Mouse (Mus musculus): ENCODE data around the gene Atg16l2.

Gene Atg16l2

DNA sequence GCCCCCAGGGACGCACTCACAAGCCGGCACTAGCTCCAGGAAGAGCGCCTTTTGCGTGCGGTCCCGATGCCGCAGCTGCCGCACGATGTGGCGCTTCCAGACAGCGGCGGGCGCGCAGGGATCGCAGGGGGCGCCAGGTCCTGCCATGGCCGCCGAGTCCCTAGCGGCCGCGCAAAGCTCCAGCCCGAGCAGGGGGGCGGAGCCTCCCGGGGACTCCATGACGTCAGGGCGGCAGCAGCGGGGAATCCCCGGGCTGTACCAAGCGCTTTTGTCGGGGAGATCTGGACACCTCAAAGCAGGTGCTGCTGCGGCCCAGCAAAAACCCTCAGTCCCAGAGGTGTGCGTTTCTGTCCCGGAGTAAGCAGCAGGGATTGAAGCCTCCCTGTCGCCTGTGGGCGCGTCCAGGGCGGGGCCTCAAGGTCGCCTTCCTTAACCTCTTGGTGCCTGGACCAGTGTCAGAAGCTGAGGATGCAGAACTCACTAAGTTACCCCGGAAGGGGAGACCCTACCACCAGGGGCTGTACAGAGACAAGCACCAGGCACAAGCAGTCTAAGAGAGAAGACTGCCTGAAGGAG is at the start of gene Atg16l2:
Gene Atg16l2, minus strand, starts transcription at position 371 of the 576 bp plus-strand sequence.
- peak; percentile 67 for DNase-seq (ENCODE audit: low spot score)

DNA sequence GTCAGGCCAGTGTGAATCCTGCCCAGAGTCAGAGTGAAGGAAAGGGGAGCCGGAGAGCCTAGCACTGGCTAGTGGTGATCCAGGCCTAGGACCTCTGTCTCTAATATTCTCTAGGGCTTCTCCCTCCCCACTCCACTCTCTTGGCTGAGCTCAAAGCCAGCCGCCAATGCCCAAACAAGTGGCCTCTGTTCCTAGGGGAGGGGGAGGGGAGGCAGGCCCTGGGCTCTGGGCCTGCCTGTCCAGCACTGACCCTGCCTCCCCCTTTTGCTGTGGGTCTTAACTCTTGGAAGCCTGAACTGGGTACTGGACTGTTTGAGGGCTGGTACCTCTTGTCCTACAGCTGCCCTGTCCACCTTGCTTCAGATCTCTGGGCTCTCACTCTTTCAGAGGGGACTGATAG is 47.8 kb upstream of the Atg16l2 start:
- peak; percentile 21 for DNase-seq (ENCODE audit: low spot score)

DNA sequence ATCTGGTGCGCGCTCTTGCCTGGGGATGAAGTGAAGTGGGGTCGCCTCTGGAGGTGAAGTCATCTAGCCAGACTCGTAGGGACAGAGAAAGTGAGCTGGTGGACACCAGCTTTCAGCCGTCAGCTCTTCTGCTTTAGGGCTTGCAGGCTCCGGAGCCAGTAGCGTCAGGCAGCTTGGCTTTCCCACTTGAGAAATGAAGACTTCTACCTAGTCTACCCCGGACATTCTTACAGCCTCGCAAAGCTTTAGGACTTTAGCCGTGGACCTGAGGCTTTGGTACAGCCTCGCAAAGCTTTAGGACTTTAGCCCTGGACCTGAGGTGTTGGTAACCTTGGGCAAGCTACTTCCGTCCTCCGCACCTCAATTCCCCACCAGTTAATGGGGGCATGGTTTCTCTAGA is 46.3 kb upstream of the Atg16l2 start:
- DNase-seq (ENCODE audit: low spot score): no peak

DNA sequence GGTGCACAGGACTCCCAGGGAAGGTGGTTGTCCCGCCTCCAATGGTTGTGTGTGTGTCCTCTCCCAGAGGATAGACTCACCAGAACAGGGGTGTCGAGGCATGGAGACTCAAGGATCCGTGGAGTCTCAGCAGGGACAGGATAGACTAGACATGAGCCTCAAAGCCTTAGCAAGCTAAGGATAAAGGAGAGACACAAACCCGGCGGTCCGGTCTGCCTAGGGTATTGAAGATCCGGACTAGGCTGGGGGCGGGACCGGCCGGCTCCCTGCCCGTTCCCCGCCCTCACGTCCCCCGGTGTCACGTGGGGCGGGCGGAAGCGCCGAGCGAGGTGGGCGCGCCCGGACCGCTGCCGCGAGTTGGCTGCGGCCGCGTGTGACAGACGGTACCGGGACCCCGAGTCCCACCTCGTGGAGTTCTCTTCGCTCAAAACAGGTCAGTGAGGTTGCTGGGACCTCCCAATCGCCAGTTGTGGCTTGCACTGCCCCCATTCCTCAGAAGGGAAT is 45.8 kb upstream of the Atg16l2 start, which contains the start of gene Arap1:
Gene Arap1, plus strand, starts transcription at position 301 of the 504 bp plus-strand sequence.
- no peak for DNase-seq (ENCODE audit: low spot score)

DNA sequence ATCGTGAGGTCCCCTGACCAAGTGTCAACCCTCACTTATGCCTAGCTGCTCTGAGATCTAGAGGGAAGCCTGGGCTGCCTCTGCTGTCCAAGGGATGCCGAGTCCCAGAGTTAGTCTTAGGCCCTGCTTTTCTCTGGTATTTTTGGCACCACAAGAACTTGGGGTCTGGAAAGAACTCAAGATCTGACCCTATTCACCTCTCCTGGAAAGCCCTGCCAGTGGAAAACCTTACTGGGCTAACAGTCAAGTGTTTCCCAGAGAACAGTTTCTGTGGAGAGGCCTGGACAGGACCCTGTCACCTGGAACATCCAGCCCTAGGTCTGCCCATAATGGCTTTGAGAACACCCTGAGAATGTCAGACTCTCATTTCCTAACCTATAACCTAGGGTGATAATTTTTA is 44.9 kb upstream of the Atg16l2 start:
- DNase-seq (ENCODE audit: low spot score): no peak

DNA sequence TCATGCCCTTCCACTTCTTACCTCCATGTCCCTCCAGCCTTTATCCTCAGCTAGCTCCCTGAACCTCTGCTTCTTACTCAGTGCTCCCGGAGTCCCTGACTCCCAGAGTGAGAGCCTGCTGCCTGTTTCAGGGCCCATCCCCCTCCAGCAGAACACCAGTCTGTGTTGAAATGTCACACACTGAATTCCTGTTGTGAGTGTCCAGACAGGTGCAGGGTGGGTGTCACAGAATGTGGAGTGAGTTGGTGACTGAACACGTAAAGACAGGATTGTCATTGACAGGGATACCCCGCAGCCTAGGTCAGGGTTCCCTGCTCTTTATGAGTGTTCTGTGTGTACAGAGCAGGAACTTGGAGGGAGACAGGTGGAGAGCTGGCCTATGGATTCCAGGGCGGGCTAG is 42.8 kb upstream of the Atg16l2 start:
- DNase-seq (ENCODE audit: low spot score): no peak

DNA sequence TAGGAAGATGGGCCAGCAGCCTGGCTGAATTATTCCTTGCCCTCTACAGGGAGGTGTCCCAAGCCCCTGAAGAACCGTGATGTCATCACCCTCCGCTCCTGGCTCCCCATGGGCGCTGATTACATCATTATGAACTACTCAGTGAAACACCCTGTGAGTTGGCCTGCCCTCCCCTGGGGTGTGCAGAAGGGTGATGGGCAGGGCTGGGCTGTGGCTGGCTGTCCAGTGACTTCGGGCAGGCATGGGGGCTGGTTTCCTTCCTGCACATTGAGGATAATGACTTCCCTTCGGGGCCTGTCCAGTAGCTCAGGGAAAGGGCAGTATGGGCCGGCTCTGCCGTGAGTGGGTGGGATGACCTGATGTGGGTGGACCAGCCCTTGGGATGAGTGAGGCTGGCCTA is 41.1 kb upstream of the Atg16l2 start:
- no peak for DNase-seq (ENCODE audit: low spot score)

DNA sequence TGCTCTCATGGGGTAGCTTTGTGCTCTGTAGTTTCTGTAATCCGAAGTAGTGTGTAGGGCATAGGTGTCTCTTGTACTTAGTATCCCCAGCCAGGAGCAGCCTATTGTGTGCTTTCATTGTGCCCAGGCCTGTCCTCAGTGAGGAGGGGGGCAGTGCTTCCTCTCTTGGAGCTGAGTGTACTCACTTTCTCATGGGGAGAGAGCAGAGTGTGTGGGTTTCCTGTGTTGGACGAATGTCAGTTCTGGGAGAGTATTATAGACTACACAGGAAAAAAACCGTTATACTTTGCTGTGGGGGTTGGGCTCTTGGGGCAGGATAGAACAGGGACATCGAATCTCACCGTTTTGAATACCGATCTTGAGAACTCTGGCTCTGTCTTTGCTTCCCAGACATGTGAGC is 39.4 kb upstream of the Atg16l2 start:
- no peak for DNase-seq (ENCODE audit: low spot score)

DNA sequence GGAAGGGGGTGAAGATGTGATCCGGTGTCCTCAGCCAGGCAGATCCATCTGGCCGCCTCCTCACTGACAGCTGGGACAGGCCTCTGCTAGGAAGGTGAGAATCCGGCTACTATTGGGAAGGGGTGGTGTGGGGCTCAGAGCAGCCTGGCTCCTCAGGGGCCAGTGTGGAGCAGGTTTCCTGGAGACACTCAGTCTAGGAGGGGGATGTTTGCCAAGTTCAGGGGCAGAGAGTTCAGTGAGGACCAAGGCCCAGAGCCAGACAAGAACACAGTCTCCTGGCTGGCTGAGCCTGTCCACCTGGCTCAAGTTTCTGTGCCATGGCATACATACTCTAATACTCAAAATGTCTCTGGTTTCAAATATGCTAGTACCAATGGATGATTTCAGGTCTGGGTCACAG is 35.4 kb upstream of the Atg16l2 start:
- DNase-seq (ENCODE audit: low spot score): no peak

DNA sequence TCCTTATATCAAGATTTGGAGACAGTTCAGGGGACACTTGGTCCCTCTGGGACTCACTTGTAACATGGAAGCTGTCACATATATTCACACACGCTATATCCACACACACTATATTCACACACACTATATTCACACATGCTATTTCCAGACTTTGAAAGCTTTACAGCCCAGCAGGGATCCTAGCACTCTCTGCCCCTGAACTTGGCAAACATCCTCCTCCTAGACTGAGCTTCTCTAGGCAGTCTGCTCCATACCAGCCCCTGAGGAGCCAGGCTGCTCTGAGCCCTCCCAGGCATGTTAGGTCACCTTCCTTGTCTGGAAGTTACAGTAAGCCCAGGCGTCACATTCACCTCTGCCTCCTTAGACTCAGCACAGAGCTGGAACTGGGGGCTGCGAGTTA is 34.6 kb upstream of the Atg16l2 start:
- no peak for DNase-seq (ENCODE audit: low spot score)

DNA sequence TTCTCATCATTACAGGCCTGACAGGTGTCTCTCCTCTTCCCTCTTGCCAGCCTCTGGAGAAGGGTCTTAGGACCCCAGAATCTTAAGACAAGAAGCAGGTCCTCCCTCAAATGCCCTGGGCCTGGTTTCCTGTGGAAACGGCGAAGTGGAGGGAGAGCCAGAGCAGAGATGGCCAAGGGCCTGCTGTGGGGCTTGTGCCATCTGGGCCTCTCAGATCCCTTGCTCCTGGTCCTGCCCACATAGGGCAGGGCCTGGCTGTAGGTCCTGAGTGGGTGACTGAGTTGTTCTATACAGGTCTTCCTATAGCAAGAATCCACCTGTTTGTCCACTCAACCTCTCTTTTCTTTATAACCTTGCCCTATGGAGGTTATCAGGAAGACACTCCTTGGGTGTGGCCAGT is 33.2 kb upstream of the Atg16l2 start:
- DNase-seq (ENCODE audit: low spot score): no peak

DNA sequence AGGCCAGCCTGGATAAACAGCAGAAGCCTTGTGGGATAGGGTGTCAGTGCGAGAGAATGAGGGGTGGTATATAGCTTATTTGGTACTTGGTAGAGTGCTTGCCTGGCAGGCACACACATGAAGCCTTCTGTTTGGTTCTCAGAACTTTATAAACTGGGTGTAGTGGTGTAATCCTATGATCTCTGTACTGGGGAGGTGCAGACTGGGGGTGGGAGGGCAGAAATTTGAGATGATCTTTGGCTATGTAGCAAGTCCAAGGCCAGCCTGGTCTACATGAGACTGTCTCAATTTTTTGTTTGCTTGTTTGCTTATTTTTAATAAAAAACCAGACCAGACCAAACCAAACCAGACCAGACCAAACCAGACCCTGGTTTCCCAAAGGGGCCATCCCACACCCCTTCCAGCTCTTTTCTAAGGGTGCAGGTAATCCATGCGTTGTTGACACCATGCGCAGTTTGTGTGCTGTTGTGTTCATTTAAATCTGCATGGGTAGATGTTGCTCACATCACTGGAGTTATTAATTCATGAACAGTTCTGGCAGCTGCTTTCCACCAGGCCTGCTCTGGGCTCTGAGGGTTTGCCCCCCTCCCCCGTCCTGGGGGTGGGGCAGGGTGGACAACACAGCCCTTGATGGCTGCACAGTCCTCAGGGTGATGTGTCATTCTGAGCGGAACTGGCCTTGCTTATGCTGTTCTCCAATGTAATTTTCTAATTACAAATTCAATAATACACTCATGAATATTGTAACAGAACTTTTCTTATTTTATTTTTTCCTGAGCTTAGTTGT is 30.2 kb upstream of the Atg16l2 start:
- DNase-seq (ENCODE audit: low spot score): no peak

DNA sequence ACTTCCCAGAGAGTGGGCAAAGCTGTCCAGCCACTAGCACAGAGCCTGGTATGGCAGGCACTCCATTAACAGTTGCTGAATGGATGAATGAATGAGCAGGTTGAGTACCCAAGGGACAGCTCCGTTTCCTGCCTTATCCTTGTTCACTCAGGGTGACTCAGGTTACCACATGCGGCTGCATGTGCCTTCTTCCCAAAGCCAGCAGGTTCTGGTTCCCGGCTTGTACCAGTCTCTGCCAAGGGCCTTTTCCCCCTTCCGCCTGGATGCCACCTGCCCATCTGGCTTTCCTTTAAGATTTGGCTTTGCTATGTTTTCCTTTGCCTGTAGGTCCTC is 28.8 kb upstream of the Atg16l2 start:
- no peak for DNase-seq (ENCODE audit: low spot score)

DNA sequence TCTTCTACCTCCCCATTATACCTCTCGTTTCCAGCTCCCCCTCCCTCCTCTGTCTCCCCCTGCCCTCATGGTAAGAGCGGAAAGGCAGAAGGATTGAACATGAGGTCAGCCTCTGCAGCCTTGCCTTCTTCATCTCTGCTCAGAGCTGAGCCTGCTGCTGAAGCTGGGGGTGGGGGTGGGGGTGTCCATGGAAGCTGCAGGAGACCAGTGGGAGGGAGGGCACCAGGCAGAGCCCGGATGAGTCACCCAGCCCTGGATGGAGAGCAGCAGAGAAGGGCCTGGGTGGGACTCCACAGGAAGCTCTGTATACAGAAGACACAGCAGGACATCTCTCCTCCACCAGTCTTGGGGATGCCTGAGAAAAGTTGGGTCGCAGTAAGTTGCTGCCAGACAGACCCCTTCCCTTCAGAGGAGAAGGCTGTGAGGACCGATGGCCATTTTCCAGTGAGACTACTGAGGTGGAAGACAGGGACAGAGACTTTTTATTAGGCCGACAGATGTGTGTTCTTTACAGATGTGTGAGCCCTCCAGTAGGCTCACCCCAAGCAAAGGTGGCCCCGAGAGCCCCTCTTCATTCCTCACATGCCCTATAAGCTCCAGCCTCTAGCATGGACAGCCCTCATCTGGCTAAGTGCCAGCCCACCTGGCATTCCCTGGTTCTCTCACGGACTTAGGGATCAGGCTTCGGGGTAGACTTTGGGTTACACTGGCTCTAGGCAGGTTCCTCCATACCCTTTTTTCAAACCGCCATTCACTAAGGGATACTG is 28.2 kb upstream of the Atg16l2 start:
- DNase-seq (ENCODE audit: low spot score): no peak

DNA sequence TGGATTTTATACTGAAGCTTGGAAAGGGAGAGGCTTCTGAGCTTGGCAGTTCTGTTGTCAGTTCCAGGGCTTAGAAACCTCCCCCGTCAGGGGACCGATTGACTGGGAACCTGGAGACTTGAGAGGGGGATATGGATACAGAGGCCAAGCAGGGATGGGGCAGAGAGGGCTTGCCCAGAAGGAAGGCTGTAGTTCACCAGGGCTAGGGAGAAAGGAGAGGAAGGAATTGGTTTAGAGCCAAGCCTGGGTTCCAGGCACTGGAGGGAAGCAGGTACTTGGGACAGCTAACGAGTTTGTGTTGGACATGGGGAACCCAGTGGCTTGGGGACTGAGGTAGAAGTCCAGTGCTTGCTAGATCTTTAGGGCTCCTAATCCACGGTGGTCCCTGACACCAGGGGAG is 27.6 kb upstream of the Atg16l2 start:
- no peak for DNase-seq (ENCODE audit: low spot score)

DNA sequence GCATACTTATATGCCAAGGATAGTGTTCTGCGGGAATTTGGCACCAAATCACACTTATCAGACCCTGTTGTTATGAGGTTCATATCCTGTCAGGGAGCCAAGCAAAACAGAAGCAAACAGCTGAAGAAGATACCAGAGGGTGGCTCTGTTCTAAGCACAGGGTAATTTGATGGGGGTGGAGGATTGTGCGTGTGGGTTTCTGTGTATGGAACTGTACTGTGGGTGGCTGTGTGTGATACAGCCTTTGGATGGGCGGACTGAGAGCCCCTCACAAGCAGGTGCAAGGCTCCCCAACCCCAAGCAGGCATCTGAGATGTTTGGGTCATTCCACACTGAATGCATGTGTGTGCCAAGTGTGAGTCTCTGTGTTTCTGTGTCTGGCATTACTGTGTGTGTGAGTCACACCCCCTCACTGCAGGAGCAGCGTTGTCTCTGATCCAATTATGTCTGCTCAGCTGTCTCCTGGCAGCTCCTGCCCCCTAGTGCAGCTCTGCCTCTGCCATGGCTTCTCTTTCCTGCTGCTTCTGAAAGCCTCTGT is 26.6 kb upstream of the Atg16l2 start:
- DNase-seq (ENCODE audit: low spot score): peak; percentile 59

DNA sequence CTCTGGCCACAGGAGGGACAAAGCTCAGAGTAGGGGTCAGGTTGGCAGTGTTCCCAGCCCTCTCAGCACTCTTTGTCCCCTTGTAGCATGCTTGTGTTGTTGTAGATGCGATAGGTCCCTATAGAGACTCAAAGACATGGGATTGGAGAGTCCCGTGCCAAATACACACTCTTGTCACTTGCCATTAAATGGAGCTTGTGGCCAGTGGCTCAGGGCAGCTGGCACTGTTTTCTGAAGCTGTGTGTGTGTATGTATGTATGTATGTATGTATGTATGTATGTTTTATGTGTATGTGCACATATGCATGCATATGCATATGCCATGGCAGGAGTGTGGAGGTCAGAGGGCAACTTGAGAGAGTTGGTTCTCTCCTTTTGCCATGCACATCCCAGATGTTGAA is 25.7 kb upstream of the Atg16l2 start:
- no peak for DNase-seq (ENCODE audit: low spot score)

DNA sequence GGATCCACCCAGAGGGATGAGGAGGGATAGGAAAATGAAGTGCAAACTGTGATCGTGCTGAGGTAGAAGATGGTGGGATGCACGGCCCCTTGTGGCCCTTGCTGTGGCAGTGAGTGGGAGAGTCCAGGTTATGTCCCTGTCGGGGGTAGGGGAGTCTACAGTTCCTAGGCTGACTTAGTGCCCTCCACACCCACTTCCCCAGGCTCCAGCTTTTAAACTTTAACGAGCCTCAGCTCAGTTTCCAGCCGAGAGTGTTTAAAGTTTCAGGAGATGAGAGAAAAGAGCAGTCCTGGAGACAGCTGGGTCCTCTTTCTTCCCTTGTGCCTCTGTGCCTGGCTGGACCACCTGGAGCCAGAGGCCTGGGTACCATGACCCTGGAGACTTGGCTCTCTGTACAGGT is 25.2 kb upstream of the Atg16l2 start:
- no peak for DNase-seq (ENCODE audit: low spot score)

DNA sequence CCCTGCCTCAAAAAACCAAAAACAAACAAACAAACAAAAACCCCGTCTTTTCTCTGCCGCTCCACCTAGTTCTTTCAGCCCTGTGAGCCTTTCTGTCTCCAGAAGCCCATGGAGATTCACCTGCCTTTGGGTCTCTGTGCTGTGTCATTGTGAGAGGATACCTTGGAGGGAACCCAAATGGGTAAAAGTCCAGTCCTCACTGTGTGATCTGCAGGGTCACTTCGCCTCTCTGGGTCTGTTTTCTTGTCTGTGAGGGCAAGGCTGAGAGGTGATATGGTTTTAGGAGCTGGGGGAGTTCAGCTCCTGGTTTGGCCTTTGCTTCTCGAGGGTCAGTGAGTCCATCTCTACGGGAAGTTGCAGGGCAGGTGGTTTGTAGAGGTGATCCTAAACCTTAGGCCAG is 24.0 kb upstream of the Atg16l2 start:
- DNase-seq (ENCODE audit: low spot score): no peak

DNA sequence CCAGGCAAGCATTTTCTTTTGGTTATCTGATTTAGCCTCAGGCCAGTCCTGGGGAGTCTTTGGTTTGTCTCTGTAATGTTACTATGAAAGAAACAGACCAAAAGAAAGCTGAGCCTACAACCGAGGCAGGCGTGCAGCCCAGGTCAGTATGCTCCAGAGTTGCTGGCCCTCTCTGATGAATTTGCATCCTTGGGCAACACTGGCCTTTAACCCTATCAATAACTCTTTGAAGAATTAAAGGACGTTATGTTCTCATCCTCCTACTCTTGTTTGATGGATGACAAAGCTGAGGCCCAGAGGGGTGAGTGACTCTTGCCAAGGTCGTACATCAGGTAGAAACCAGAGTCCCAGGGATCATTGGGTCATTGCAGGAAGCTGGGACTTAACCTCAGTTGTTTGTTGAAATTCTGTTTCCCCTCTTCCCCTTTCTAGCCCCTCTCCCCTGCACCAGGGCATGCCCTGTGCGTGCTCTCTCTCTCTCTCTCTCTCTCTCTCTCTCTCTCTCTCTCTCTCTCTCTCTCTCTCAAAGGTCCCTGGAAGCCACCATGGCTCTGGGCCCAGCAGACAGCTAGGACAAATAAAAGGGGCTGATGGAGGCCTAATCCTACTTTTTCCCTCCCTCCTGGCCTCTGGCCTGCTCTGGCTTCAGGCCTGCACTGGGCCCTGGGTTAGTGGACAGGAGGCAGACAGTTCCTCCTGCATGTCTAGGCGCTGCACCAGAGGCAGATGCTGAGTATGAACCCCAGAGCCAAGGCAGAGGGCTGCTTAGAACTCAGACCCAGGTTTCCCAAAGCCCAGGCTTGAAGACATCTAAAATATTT is 22.3 kb upstream of the Atg16l2 start:
- no peak for DNase-seq (ENCODE audit: low spot score)

DNA sequence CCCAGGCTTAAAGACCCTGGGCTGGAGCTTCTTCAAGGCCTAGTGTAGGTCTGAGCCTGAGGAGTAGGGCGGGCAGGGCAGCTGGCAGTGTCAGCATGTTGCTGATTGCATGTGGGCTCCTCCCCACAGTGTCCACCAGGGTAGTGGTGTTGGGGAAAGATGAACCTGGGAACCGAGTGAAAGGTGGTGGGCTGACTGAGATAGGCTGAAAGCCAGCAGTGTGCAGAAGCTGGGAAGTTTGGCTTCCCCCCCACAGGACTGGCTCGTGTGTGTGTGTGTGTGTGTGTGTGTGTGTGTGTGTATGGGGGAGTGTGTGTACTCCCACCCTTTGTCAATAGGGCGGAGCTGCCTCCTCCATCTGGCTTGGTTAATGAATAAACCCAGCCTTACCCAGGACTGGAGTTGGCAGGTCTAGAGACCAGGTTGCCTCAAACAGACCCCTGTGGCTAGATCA is 21.1 kb upstream of the Atg16l2 start:
- DNase-seq (ENCODE audit: low spot score): no peak

Data from layer of hippocampus, adult 9-10 months (tissue).